Mouse (Mus musculus) regulatory T cell (primary cell): ENCODE results near the gene Dagla.

Source experiments
- in situ Hi-C: fragments of 300-600 bp; cut with MboI, MseI; formaldehyde crosslinking; loops from one replicate; pipeline ENCODE4 v1.15.1; 2025; ENCODE audit warnings: high pct_unique_total_duplicates

The Dagla gene

DNA sequence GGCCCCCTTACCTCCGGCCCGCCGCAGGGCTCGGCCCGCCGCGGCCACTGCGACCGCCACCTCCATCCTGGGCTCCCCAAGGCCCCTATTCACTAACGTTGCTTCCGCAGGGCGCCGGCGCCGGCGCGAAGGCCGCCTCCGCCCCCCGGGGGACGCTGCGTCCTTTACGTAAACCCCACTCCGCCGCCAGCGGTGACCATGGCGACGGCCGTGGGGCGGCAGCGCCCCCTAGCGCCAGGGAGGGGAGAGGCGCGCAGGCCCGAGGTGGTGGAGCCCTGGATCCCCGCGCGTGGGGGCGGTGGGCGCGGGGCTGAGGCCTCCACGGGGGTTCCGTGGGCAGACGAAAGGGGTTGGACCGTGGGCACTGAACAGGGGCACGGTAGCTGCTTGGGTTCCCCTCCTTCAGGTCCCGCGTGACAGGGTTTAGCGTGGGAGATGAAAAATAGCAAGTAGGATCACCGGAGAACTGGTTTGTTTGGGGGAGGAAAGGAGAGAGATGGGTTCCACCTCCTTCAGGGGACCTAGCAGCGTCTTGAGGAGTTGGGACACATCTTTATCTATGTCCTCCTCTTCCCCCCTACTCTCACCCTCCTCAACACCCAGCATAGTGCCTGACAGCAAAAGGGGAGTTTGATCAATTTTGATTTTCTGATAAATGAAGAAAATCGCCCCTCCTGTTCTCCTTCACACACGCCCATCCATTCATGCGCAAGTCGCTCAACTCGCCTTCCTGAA lies at the start of gene Dagla:
Gene Dagla (minus strand): TSS at position 68 of the 735 bp plus-strand sequence.
- in situ Hi-C loops, result loop anchor here (5.0 to 25.0 kb wide), 2 partner anchors 48 to 1357 kb away; partner anchors contain the start of gene Oosp2

DNA sequence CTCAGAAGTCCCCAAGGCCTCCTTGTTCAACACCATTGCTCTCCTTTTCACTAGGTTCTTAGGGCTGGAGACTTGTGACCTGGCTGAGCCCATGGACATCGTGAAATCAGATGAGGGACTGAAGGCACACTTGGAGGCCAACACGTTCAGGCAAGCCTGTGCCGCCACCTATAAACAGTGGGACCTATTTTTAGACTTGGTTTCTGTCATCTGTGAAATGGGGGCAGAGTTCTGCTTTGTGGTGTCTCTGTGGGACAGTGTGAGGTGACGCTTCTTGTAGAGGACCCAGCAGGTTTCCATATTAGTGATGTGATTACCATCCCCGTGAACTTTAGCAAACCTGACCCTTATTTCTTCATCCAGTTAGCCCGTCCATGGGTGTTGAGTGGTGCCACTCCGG lies 47.5 kb upstream of the Dagla start:
- in situ Hi-C loops, result no loop called here

DNA sequence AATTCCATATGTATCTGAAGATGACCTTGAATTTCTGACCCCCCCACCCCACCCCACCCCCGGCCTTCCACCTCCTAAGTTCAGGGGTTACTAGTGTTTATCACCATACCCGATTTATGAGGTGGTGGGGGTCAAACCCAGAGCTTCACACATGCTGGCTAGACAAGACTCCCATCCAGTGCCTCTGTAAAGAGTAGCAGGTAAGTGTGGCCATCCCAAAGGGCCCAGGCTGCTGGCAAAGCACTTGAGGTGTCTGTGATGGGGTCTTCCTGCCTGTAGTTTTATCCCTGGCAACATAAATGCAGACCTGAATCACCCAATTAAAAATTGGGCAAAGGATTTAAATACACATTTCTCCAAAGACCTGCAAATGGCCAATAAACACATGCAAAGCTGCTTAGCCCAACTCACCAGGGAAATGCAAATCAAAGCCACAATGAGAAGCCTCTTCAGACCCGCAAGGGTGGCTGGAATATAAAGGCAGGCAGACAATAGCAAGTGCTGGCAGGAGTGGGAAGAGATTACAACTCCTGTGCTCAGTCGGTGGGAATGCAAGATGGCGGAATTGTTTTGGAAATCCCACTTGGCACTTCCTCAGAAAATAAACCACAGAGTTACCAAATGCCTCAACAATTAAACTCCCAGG lies 43.1 kb upstream of the Dagla start:
- in situ Hi-C loops, result no loop called here

- in situ Hi-C loops, result no loop called here
Measured at GRCm38 (mm10) chr19:10345696-10346095, 41.0 kb upstream of the Dagla start.

DNA sequence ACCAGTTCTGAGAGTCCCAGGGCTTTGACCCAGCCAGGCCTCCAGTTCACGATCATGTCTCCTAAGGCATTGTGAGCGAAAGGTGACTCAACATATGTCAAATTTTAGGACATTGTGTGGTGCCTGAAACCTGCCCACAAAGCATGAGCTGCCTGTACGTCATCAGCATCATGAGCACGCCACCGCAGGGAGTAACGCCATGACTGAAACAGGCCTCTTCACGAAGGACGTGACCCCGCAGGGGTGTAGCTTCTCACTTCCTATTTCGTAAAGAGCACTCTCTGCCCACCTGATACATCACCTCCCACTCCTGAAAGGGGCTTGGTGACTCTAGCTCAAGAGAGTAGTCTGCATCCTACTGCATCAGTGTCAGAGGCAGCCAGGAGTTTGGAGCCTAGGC lies 39.2 kb upstream of the Dagla start:
- in situ Hi-C loops, result loop anchor here (5.0 kb wide), 1 partner anchor 88 kb away; no protein-coding TSS in a partner anchor

DNA sequence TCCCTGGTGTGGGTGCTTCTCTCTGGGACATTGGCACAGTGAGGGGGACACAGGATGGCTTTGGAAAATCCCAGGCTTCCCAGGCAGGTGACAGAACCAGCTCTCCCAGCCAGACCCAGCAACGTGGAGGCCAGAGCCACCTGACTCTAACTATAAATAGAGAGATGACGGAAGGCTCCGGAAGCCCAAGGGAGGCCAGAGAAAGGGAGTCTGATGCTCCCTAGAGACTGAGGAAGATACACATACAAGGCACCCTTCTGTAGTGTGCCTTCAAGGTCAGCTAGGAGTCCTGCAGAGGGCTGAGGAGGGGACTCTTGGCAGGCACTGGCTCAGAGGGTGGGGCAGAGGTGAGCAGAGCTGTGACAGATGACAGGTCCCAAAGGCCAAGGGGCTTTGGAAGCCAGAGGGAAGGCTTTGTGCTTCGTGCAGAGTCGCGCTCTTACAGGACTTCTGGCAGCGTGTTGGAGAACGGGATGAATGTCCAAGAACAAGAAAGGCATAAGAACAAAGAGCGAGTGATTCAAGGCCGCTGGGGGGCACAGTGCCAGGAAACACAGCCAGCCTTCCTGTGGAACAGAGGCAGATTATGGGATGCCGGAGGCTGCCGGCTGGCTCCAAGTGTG lies 37.3 kb upstream of the Dagla start:
- in situ Hi-C loops, result loop anchor here (5.0 kb wide), 1 partner anchor 90 kb away; no protein-coding TSS in a partner anchor

DNA sequence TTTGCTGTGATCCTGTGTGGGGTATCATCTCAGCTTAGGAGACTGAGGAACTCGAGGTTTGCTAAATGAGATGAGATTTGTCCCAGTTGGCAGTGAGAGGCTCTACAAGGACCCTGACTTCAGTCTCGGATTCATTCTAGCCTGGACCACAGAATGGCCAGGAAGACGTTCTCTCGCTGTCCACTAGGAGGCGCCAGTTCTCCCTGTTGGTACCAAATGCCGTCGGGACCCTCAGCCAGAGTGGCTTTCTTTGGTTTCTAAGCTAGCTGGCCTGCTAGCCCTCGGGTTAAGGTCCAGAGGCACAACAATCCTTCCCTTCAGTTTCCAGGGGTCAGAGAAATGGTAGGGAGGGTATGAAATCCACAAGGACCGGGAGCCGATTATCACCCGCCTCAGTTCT lies 36.5 kb upstream of the Dagla start:
- in situ Hi-C loops, result loop anchor here (5.0 kb wide), 1 partner anchor 91 kb away; no protein-coding TSS in a partner anchor

DNA sequence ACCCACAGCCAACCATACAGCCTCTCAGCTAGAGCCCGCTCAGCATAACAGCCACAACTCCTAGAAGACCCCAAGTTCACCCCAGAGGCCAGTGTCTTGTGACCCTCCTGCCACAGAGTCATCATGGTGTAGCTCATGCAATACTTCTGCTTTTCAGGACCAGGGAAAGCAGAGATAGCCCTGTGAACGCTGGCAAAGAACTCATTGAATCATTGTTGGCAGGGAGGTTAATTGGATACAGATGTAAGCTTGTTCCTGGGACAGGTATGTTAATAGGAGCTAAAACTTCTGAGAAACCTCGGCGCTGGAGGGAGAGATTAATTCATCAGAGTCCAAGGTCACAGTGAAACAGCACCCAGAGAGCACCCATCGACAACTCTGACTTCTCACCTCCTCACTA lies 36.0 kb upstream of the Dagla start:
- in situ Hi-C loops, result loop anchor here (5.0 kb wide), 1 partner anchor 92 kb away; no protein-coding TSS in a partner anchor

- in situ Hi-C loops, result no loop called here
Measured at GRCm38 (mm10) chr19:10339271-10339670, 34.6 kb upstream of the Dagla start.

- in situ Hi-C loops, result no loop called here
Measured at GRCm38 (mm10) chr19:10338724-10339123, 34.0 kb upstream of the Dagla start.

DNA sequence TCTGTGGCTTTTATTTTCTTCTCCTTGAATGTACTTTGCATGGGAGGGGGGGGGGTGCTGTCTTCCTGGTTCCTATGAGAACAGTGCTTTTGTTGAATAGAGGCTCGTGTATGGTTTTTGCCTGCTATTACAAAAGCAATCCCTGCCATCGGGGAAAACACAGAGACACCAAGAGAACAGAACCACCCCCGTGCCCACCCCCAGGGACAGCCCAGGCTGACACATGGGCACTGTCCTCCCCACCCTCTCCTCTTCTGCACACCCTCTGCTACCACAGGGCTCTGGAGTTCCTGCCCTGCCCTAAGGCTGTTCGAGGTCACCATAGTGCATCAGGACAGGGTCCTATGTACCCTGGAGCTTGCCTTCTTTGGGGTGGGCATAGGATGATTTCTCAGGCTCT lies 29.8 kb upstream of the Dagla start:
- in situ Hi-C loops, result no loop called here

DNA sequence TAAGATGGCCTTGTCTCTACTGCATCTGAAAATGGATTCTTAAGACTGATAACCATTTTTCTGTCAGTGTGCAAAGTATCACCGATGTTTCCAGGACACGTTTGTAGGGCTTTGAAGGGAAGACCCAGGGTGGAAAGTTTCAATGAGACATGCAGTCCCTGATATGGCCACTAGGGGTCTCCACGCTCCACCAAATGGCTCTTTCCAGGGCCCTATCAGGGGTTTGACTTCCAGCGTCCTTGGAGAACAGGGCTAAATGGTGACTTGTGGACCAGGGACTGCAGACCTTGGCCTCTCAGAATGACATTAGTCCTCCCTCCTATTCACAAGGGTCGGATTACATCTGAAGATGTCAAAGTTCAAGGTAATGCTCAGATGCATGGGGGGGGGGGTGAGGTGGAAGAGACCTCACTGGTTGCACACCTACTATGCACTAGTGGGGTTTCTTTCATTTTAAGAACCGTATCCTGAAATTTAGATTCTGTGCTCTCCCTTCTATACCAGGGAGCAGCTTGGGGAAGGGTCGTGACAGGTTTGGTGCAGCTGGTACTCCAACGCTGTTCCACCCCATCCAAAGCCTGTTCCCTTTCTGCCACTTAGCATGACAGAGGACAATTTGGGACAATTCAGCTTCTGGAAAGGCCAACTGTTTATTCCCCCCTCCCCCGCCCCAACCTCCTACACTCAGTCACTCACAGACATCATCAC lies 29.0 kb upstream of the Dagla start:
- in situ Hi-C loops, result no loop called here

DNA sequence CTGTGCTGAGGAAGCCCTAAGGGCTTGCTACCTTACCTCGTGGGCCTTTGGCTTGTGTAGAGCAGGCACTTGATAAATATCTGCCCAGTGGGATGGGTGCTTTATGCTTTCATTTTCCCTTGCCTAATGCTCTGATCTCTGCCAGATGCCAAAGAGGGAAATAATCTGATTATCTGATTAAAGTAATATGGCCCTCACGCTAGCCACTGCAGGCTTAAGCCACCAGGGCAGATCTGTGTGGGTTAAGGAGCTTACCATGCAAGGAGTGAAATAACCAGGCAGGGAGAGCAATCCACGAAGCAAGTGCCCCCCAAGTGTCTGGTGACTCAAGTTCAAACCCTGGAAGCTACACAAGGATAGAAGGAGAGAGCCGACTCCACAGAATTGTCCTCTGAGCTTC lies 27.0 kb upstream of the Dagla start:
- in situ Hi-C loops, result no loop called here

GRCm38 (mm10) chr19:10329033-10329432 lies 24.4 kb upstream of the Dagla start:
- in situ Hi-C loops, result no loop called here

DNA sequence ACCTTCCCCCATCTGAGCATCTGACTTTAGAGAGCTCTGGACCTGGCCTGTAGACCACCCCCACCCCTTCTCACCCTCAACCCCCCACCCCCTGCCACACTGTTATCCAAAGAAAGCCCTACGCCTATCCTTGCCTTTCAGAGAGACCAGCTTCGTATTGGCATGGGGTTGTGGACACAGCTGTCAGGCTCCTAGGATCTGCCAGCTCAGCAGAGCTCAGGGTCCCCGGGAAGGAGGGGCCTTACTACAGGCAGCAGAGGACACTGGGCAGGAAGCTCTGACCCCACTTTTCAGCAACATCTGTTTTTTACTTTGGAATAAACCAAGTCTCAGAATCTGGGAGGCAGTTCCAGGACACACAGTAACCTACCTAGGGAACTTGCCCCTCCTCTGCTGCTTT lies 21.9 kb upstream of the Dagla start:
- in situ Hi-C loops, result no loop called here

GRCm38 (mm10) chr19:10323860-10324259 lies 19.2 kb upstream of the Dagla start:
- in situ Hi-C loops, result loop anchor here (25.0 kb wide), 1 partner anchor 1338 kb away; the partner anchor contains the start of gene Oosp2

DNA sequence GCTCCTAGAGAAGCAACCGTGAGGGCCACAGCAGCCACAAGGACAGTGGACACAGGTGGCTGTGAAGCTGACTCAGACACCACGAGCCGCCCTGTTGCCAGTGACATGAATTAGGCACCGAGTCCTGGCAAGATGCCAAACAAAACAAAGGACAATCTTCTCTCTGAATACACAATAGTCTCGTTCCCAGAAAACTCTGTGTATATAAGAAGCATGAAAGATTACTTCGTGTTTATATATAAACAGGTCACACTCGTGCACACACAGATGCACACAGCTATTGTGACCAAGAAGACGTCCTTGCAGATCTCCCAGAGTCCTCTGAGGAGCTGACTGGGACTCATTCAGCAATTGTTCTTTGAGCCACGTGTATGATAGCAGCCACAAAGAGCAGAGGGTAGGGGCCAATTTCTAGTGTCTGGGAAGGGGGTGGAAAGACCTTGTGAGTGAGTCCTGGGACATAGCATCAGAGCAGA lies 18.7 kb upstream of the Dagla start:
- in situ Hi-C loops, result loop anchor here (25.0 kb wide), 1 partner anchor 1339 kb away; the partner anchor contains the start of gene Oosp2

GRCm38 (mm10) chr19:10317795-10318194 lies 13.1 kb upstream of the Dagla start:
- in situ Hi-C loops, result loop anchor here (25.0 kb wide), 1 partner anchor 1345 kb away; the partner anchor contains the start of gene Oosp2

DNA sequence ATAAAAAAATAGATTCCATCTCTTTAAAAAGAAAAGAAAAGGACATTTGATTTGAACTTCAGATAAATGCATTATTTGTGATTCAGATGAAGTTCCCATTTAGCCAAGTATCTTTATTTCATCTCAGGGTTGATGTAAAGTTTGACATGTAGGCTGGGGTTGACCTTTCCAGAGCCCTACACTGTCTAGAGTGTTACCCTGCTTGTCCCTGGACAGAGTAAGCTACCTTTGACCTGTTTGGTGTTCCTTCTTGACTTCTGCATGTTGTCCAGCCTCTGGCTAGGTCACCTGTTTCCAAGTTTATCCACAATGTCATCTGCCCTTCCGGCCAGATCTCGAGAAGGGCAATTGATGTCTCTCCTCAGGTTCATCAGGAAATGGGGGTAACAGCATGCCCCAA lies 12.7 kb upstream of the Dagla start:
- in situ Hi-C loops, result loop anchor here (25.0 kb wide), 1 partner anchor 1345 kb away; the partner anchor contains the start of gene Oosp2

GRCm38 (mm10) chr19:10316956-10317355 lies 12.3 kb upstream of the Dagla start:
- in situ Hi-C loops, result loop anchor here (25.0 kb wide), 1 partner anchor 1345 kb away; the partner anchor contains the start of gene Oosp2

DNA sequence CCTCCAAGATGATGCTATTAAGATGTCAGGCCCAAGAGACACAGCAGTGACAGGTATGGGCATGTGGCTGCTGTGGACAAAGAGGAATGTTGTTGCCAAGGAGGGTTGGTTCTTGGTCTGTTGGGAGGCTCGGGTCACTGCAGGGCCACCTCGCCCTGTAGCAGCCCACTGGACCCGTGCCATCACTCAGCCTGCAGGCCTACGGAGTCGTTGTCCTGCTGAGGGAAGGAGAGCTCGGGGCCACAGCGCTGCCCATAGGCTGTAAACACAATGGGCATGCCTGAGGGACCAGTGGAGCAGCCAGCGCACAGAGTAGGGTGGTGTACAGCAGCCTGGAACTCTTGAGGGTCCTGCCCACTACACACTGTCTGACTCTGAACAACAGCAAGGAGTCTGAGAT lies 7.4 kb upstream of the Dagla start:
- in situ Hi-C loops, result loop anchor here (25.0 kb wide), 1 partner anchor 1350 kb away; the partner anchor contains the start of gene Oosp2
